Mouse (Mus musculus) intestine, embryonic 16.5 days (tissue): ENCODE results near the gene Mettl21c. TPM values are rescaled to one million over a fixed set of nuclear protein-coding genes. Genes with fewer than 3 reads are reported as not detected.

Experiments
- polyA plus RNA-seq: library from polyadenylated mRNA; unstranded; fragments of >200 nt; fragmentation: Nextera tagmentation; extraction: Ambion mirVana; gene quantifications from 2 replicates; pipeline ENCODE4 v1.2.1, GENCODE M21; 2015

The Mettl21c gene
- polyA plus RNA-seq, 1 experiment from 2014 or later: 0.49 TPM

Other genes with a start within 250 kb of the Mettl21c start
- 14.8 and 17.5 TPM in 2 replicates for gene Uxs1, start 192.2 kb downstream of the Mettl21c start, polyA plus RNA-seq
- gene Tpp2, start 86.4 kb downstream of the Mettl21c start, polyA plus RNA-seq: 51.1 and 52.8 TPM in 2 replicates
- 0.06 TPM in 1 of 2 replicates, not detected in the other for gene Gm8251, start 41.9 kb upstream of the Mettl21c start, polyA plus RNA-seq
- 58.4 and 71.5 TPM in 2 replicates for gene Tex30, start 82.4 kb upstream of the Mettl21c start, polyA plus RNA-seq
- 39.9 and 45.6 TPM in 2 replicates for gene Kdelc1, start 98.8 kb upstream of the Mettl21c start, polyA plus RNA-seq
- 15.2 and 17.1 TPM in 2 replicates for gene Bivm, start 98.9 kb upstream of the Mettl21c start, polyA plus RNA-seq
- gene Ercc5, start 127.7 kb upstream of the Mettl21c start, polyA plus RNA-seq: 10.5 and 12.0 TPM in 2 replicates
- gene Mettl21e, start 198.9 kb upstream of the Mettl21c start, polyA plus RNA-seq: not detected in 2 replicates